Mouse (Mus musculus) adrenal gland, adult 8-10 months (tissue): ENCODE results near the gene Dab1. TPM values are rescaled to one million over a fixed set of nuclear protein-coding genes. Genes with fewer than 3 reads are reported as not detected.

ENCODE experiments used
- DNase-seq: peaks from one replicate; pipeline ENCODE4 v3.0.0; 2022
- total RNA-seq, 4 experiments: library from RNA; stranded (reverse); gene quantifications; 2 replicates each; pipeline ENCODE4 v1.2.4; 2022

Dab1 gene
- 1 to 10 TPM; 1.3 to 2.0 (median 1.8) TPM for total RNA-seq

DNA sequence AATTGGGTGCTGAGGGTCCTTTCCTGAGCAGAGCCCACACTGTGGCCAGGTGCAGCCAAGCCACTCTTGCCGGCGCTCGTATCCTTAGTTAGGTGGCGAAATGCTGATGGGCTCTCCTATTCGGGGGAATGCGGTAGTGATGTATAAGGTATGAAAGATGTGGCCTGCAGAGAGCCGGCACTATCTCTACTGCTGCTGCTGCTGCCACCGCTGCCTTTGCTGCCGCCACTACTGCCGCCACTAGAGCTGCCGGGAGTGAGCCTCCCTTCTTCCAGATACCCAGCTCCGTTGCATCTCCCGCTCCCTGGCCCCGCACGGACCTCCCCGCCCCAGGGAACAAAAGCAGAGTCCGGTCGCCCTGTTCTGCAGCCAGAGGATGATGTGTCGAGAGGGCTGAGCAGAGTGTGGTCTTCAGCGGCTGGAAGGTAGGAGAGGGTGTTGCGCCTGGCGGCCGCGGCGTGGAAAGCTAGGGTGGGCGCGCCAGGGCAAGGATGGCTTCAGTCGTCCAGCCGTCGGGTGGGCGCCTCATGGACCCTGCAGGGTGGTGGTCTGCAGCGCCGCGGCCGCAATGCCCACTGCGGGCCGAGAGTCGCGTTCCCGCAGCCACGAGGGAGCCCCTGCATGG is at the start of gene Dab1:
Gene Dab1, plus strand, starts transcription at position 39 of the 625 bp plus-strand sequence.
- DNase-seq, result no peak

DNA sequence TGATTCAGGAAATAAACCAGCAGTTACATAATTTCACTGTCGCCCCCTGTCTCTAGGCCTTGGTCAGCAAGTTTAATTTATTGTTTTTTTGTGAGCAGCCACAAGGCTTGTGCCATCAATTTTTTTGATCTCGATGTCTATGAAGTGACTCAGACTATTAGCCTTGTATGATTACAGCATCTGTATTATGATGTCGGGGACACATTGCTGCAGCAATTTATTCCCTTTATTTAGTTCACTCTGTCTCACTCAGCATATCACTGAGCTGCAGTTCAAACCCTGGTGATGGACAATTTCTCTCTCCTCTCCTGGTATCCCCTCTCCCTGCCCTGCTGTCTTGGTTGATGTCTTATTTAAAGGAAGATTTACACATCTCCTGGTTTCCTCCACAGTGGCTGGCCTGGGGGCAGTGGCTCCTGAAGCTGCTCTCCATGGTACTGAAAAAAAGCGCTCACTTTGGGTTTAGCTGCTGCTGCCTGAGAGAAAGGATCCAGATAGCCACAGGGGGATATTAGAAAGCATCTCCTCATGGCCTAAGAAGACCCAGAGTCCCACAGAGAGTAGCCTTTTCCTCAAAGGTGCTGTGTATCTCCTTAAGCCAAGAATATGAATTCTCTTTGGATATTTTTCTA is 47.3 kb upstream of the Dab1 start:
- DNase-seq, result peak; percentile 45

DNA sequence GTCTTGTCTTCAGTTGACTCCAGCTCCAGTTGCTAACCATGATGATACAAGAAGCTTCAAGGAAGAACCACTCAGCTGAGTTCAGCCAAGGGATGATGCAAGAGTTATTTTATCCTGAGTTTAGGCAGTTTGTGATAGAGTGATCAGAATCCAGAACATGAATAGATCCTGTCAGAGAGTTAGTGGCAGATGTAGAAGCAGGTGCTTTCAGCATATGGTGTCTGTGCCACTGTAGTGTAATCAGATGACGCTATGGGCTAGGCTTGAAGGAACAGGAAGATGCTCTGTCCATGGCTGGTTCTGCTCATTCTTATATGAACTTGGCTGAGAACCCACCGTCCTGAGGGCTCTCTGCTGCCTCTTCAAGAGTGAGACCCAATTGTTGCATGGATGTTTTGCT is 43.6 kb upstream of the Dab1 start:
- DNase-seq, result no peak

DNA sequence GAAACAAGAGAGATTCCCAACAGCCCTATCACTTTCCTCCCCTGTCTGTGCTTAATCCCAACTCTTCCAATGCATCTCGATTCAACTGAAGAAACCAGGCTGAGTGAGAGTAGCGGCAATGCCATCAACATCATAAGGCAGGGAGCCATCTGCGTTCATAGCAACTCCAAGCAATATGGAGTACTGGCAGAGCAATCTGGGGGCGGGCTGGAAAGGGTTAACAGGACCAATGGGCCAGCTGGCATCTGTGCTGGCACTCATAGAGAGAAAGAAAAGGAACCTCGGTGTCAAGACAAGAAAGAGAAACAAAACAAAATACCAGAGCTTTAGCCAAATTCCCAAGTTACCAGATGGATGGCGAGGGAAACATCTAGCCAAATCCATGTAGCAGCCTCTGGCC is 42.9 kb upstream of the Dab1 start:
- no peak for DNase-seq

DNA sequence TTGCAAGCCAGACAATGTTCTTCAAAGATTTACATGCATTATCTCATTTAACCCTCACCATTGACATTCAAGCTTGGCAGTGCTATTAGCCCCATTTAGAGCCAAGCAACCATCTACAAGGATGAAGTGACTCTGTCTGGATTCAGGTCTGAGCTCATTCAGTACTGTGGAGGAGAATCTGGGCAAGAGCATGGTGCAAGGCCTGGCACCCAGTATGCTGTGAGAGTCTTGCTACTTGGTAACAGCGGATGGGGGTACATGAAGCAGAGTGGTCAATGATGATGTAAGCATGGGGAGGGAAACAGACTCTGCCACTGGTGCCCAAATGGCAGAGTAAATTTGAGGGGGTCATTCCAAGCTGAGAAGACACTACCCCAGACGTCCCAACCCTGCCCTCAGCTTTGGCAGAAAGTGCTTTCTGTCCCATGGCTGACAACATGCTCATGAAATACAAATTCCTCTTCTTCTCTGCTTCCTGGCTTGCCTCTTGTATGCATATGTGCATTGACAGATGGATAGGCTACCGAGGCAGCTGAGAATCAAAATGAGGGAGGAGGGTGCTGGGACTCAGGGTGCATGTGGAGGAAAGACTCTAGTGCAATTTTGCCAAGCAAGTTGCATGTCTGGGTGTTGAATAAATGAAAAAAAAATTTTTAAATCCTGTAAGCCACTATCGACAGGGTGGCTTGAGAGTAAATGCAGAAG is 41.9 kb upstream of the Dab1 start:
- no peak for DNase-seq

DNA sequence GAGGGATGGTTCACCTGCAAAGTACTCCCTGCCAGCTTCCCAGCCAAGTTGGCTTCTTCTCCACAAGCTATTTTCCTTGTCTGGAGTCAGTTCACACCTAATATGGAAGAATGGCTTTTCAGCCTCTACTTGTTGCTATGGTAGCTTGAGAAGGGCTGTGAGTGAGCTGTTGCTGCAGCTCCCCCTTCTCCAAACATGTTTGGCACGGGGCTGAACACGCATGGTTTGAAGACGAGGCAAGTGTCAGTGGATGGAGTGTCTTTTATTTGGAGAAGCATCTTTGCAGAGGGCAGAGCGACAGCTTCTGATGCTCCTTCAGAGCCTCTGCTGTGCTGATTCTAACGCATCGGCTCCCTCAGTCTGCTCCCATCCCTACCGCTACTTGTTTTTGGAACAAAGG is 41.3 kb upstream of the Dab1 start:
- DNase-seq, result no peak

DNA sequence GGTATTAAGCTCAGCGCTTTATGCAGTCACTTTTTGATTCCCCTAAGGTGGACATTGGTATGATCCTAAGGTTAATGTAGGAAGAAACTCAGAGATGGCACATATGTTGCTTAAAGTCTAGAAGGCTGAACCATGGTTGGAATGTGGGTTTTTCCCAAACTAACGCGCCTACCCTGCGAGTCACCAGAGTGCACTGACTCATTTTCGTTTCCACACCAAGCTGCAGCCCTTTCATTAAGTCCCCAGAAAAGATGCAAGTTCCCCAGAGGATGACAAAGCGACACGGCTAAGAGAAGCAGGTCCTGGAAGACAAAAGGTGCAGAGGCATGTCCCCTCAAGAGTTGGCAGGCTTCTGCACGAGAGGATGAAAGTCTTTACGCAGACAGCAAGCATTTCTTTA is 39.1 kb upstream of the Dab1 start:
- no peak for DNase-seq

DNA sequence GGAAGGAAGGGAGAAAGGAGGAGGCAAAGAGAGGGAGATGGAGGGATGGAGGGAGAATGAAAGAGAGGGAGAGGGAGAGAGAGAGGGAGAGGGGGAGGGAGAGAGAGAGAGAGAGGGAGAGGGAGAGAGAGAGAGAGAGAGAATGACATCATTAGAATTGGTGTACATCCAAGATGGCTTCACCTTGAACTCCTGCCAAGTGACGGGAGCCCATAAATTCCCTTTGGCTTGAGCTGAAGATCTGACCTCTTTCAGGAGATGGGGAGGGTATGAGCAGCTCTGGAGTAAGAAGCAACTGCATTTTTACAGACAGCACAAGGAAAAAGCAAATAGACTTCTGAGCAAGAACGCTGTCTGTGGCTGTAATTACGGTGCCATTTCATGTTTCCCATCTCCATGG is 4.1 kb upstream of the Dab1 start:
- DNase-seq, result peak; percentile 74

DNA sequence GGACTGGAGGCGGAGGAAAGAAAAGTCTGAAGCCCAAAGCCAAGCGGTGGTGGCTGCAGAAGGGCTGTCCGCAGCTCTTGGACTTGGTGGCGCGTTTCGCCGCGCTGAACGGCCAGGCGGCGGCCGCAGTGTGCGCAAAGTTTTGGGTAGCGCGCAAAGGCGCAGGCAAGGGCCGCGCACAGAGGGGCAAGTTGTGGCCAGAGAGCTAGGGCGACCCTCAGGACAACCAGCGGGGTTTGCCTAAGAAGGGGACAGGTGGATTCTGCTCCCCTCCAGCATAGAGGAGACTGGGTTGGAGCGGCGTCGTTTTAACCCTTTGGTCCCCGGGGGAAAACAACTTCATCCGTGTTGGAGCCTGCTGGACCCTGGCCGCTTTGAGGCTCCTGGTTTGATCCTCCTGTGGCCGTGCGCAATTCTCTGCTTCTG is 800 bp downstream of the Dab1 start:
- DNase-seq, result no peak

DNA sequence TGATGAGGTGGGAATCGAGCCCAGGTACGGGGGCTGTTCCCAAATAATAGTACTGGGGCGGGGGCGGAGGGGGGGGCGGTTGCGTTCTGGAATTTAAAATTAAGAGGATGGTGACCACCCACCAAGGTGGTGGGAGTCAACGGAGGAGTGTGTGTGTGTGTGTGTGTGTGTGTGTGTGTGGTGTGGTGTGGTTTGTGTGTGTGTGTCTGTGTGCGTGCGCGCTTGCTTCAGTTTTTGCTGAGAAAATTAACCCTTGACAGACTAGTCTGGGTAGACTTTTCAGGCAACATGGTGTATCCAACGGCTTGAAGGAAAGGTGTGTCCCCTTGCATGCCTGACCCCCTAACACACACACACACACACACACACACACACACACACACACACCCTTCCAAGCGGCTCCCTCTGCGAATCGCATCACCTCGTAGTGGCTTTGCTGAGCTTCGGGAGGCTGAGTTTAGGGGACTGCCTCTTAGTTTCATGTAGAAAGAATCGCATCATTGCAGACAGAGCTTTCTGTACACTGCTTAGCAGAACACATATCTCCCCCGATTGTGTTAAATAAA is 1.5 kb downstream of the Dab1 start:
- no peak for DNase-seq

DNA sequence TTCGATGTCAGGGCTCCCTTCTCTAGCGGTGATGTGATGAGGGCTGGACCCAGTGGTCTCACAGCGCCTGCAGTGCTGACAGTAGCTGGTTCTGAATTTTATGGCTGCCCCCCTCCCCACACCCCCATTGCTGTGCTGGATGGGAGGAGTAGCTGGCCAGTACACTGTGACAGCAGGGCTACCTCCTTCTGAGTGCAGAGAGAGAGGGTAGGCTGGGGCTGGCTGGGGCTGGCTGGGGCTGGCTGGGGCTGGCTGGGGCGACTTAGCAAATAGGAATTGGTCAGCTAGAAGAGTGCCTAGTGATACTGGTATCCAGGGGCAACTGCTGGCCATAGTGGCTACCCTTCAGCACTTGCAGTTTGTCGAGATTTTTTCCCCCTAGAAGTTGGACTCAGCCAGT is 2.4 kb downstream of the Dab1 start:
- DNase-seq, result no peak

DNA sequence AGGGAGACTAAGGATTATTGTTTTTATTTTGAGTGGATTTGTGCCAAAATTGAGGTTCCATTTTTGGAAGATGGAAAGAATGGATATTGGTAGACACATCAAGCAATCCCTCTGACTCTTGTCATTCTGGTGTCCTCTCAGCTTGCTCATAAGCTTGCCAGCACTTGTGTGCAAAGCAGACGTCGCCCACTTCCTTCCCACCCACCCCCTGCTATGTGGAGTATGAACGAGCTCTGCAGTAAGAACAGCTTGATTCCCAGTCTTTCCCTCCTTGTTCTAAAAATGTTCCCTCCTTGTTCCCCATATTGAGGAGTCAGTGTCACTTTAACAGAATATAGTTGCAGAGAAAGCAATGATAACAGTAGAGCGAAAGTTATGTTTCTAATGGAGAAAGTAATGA is 11.0 kb downstream of the Dab1 start:
- DNase-seq, result no peak

DNA sequence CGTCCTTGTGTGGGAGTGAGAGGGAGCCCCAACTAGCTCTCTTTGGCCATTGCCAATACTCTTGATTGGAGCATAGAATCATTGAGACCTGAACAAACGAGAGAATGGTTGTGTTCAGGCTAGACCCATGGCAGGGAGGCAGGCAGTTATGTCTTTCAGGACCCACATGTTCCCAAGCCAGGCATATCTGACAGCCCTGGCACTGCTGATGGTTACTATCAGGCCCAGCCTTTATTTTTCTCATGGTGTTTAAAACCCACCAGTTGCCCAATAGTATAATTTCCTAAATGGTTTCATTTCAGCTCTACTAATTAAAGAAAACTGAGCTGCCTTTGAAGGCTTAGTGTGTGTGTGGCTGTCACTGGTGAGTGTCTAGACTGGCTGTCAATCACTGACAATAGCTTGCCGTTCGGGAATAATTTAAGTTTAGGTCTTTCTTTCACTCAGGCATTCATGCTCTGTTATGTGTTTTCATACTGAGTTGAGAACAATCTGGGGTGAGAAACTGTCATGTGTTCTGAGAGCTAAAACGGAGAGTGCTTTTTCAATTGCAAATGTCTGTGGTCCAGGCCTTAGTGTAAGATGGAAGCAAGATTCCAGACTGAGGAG is 17.1 kb downstream of the Dab1 start:
- DNase-seq, result no peak

DNA sequence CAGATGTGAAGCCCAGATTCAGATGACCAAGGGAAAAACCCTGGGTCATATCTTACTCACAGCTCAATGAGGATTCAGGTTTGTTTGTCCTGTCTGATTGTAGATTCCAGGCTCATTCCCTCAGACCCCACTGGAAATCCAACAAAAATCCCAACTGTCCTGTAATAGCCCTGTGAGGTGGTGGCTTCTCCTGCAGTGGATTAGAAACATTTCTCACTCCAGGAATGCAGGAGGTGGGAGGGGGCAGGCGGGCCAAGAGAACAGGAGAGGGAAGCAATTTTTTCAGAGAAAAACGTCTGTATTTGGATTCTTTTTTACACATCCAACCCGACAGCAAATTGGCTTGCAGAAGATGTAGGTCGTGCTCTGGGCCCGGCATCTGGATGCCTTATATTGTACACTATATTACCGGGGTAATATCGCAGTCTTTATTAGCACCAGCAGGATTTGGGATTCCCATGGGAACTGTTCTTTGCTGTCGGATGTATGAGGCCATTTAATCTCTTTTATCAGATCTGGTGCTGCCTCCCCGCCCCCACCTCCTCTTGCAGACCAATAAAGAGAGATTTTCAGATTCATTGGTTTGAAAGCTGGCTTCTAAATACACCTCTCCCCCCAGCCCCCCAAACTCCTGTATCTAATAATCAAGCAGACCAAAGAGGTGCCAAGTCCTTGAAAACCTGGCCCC is 29.2 kb downstream of the Dab1 start:
- no peak for DNase-seq

DNA sequence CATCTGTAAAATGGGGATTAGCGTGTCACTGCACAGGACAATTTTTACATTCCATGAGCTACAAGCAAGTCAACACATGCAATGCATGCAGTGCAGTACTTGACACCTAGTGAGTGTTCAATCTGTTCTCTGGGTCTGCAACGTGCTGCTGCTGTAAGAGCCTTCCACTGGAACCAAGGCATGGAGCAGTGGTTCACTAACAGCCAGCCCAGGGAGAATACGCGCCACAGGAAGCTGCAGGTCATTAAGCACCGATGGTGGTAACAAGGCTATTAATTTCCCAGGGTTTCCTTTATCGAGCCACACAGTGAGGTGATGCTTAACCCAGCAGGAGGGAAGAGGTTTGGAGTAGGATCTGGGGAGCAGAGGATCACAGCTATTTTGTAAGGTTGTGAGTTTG is 36.6 kb downstream of the Dab1 start:
- DNase-seq, result no peak

DNA sequence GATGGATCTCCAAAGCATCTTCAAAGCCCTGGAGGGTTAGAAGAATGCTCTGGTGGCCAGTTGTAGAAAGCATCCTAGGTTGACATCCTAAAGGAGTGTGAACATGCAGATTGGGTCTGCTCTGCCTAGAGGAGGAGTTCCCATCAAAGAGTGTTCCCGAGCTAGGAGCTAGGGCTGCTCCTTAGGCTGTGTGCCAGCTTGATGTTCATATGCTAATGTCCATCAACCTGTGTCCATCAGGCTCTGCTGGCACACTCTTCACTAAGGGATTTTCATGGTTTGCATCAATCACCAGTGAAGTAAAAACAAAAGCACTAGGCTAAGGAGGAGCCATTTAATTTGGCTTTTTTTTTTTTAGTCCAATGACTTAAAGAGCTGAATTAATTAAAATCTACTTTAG is 42.2 kb downstream of the Dab1 start:
- no peak for DNase-seq

DNA sequence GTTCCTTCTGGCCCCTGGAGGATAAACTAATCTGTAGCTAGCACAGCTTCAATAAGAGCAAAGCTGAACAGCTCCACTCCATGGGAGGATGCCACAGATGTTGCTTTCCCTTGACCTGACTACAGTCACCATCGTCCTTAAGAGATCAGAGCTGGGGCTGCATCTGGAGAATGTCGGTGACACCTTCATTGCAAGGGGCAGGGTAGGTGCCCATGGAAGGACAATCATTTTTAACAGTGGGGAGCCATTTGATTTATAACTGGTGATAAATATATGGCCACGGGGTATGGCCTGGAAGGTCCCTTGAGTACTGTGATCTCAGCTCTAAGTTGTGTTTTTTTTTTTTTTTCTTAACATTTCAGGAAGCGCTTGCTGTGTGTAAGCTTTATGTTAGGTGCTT is 48.3 kb downstream of the Dab1 start:
- no peak for DNase-seq

DNA sequence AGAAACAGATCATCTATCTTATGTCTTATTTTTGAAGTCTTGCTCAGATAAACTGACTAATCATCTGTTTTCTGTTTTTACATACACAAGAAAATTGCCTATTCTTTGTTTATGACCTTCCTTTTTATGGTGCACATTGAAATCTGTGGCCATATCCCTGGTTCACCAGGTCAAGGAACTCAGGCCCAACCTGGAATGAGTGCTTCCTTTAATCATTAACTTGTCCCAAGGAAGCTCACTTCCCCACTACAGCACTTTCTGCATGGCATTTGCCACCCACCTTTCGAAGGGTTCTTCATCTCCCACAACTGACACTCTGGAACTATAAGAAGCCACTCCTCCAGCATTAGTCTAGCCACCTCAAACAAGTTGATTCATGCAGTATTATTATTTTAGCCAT is 58.0 kb downstream of the Dab1 start:
- no peak for DNase-seq

DNA sequence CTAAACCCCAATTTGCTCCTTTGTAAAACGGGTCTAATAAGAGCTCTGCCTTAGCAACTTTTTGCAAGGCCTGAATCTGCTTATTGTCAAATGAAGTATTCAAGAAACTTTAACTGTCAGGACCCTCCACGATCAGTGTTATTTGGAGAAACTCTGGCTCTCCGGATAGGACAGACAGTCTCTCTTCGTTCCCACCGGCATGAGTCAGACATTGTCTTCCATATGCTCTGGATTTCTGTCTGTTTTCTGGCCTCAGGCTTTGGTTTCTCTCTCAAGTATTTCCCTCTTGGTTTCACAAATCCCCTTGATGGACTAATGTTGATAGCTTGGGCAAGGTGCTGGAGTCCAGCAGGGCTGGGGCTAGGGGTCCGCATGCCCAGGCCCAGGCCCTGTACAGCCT is 59.3 kb downstream of the Dab1 start:
- DNase-seq, result no peak

DNA sequence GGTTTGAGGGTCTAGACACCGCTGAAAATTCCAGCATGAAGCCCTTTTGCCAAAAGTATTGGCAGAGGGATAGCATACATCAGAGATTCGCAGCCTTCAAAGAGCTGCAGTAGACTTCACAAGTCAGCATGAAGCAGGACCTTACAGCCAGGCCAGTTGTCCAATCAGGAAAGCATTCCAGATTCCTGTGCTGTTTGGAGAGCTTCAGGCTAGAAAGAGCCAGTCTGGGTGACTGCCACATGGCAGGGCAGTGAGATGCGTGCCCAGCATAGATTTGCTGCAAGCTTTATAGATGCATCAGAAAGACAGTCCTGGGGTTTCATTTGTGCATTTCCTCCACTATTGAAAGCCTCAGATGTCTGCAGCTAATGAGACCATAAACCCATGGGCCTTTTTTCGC is 66.0 kb downstream of the Dab1 start:
- DNase-seq, result no peak

DNA sequence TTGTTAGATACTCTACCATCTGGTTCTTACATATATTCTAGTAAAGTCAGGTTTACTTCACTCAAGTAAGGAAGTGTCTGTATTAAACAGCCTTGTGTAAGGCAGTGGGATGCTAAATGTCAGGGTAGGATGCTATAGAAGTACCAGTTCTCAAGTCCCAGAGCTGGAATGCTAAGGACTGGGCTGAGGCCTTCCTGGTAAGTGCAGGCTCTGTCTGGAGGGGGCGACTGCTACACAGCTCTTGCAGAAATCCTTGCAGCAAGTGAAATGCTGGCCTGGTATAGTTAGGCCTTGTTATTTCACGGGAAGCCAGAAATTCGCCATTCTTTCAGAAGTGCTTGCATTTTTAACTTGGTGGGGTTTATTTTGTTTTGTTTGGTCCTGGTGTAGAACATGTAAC is 72.6 kb downstream of the Dab1 start:
- DNase-seq, result no peak

DNA sequence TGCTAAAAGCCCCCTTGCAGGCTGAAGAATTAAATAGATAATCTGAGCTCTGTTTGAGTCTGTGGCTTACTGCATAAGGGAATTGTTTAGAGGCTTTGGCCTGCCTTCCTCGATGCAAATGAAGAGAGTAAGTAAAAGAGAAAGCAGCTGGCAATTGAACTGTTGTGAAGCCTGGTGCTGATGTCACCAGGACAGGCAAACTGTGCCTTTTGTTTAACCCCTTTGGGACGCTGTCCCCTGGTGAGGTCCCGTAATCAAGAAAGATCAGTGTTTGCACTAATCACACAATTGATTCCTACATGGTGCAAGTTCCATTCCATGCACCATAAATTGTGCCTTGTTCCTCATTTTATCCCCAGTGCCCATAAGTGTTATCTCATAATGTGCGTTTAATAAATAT is 80.6 kb downstream of the Dab1 start:
- DNase-seq, result no peak

DNA sequence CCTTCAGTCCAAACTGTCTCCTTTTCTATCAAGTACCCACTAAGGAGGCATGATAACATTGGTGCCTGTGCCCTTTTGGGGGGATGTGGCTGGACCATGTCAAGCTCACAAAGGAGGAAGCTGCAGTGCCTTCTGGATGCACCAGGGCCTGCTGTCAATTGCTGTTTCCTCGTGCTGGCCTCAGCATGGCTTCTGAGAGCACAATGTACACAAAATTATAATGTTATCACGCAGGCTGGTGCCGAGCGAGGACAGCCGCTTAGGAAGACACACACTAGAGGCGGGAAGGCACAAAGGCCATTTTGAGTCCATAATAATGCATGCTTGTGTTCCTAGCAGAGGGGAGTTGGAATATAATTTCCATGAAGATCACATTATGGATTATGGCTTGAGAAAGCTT is 81.2 kb downstream of the Dab1 start:
- DNase-seq, result no peak
